Mouse (Mus musculus): ENCODE measurements around the gene Sstr3. TPM values are rescaled to one million over a fixed set of nuclear protein-coding genes. Genes with fewer than 3 reads are reported as not detected.

The Sstr3 gene
- polyA plus RNA-seq, 1 experiment = not detected

DNA sequence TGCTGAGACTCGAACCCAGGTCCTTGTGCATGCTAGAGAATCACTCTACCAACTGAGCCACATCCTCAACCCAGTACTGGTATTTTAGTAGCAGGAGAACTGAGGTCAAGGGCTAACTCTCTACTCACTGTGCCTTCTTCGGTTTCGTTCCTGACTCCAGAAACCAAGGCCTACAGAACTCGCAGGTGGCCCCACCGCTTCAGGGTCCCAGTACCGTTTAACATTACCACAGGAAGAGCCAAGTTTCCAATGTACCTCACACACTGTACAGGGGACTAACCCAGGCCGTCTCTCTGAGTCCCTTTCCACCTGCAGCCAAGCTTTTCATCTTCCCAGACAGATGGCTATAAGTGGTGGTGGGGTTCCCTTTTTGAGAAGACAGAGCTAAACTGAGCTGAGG, 40.9 kb upstream of the Sstr3 start:
- peaks cover 20% of the 10 kb centered on the region for H3K27me3 ChIP-seq (replicated peaks)
- no peaks in the 10 kb centered on the region for H3K36me3 ChIP-seq (replicated peaks; ENCODE audit: low read length)
- no peak overlapping the region for H3K4me3 ChIP-seq (replicated peaks)
- peaks cover 61% of the 10 kb centered on the region for H3K4me1 ChIP-seq
- TF ChIP-seq FLI1 (IDR thresholded peaks at IDR 0.05; ENCODE audit: low read length) (no peak), GATA1 (IDR thresholded peaks at IDR 0.05; ENCODE audit: borderline replicate concordance, low read length) (no peak)
- H3K9me3 ChIP-seq = no peaks in the 10 kb centered on the region

DNA sequence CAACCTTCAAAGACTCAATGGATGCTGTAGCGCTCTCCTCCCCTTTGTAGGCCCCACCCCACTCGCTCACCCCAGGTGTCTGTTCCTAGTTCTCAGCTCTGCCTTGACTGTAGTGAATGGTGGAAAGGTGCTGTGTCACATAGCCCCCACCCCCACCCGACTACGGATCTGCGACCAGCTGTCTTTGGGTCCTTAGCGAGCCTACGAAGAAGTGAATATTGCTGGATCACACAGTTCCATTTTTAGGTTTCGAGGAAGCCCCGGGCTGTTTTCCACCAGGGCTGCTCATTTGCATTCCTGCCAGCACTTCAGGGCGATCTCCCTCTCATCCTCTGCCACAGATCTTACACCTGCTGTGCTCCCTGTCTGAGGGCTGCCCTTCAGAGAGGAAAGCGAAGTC, 38.9 kb upstream of the Sstr3 start:
- H3K4me3 ChIP-seq (replicated peaks) = no peak overlapping the region
- TF ChIP-seq FLI1 (IDR thresholded peaks at IDR 0.05; ENCODE audit: low read length) (no peak), GATA1 (IDR thresholded peaks at IDR 0.05; ENCODE audit: borderline replicate concordance, low read length) (no peak)
- no peaks in the 10 kb centered on the region for H3K9me3 ChIP-seq
- H3K36me3 ChIP-seq (replicated peaks; ENCODE audit: low read length) = peaks cover 2% of the 10 kb centered on the region
- H3K4me1 ChIP-seq = peaks cover 56% of the 10 kb centered on the region
- peaks cover 20% of the 10 kb centered on the region for H3K27me3 ChIP-seq (replicated peaks)

DNA sequence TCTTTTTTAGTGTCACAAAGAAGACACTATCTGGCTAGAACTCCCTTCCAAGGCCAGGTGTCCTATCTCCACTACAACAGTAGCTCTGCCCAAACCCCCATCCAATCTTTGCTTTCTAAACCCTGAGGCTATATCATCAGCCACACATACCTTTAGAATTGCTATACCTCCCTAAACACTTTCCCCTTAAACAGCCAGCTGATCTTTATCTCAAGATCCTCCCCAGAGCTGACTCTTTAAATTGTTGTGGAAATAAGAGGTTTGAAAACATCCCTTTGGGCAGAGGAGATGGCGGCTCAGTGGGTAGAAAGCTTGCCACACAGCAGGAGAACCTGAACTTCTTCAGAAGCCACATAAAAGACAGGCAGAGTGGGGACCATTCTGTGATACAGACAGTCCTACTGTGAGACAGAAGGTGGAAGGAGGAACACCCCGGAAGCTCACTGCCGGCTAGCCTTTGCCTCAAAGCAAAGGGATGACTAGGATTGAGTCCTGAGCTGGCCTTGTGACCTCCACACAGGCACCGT, 31.9 kb upstream of the Sstr3 start:
- Histone ChIP-seq H3K27me3 (replicated peaks) (no peaks in the 10 kb centered on the region), H3K4me1 (peaks cover 69% of the 10 kb centered on the region), H3K9me3 (0 out of 2 replicates have a peak, but pooled peaks cover 5% of the 10 kb centered on the region), H3K4me3 (replicated peaks) (no peak overlapping the region), H3K36me3 (replicated peaks; ENCODE audit: low read length) (peaks cover 22% of the 10 kb centered on the region)
- no peak for TF ChIP-seq GATA1 (IDR thresholded peaks at IDR 0.05; ENCODE audit: borderline replicate concordance, low read length)
- no peak for TF ChIP-seq FLI1 (IDR thresholded peaks at IDR 0.05; ENCODE audit: low read length)

GRCm38 (mm10) chr15:78572658-78573397, 28.3 kb upstream of the Sstr3 start, which contains the start of gene Rac2:
TSS of gene Rac2 (minus strand) at chr15:78572783.
- H3K4me3 ChIP-seq (replicated peaks) = peak within 1 kb of the TSS; percentile 98
- no peak for TF ChIP-seq FLI1 (IDR thresholded peaks at IDR 0.05; ENCODE audit: low read length)
- TF ChIP-seq GATA1 (IDR thresholded peaks at IDR 0.05; ENCODE audit: borderline replicate concordance, low read length) = no peak
- H3K27me3 ChIP-seq (replicated peaks) = no peaks in the 10 kb centered on the region
- peaks cover 50% of the 10 kb centered on the region for H3K36me3 ChIP-seq (replicated peaks; ENCODE audit: low read length)
- peaks cover 79% of the 10 kb centered on the region for H3K4me1 ChIP-seq
- 0 out of 2 replicates have a peak, but pooled peaks cover 5% of the 10 kb centered on the region for H3K9me3 ChIP-seq

DNA sequence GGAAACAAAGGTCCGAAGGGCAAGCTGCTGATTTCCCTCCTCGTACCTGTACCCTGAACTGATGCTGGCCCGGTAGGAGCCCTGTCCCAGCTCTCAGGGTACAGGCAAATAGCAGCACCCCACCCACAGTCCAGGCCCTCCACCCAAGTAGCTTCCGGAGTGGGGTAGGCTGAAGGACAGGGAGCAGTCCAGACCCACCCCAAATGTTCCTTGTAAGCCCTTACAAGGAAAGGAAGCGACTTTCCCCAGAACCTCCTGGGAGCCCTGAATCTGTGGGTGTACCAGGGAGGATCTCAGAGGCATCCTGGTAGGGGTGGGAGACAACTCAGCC, 27.8 kb upstream of the Sstr3 start:
- TF ChIP-seq FLI1 (IDR thresholded peaks at IDR 0.05; ENCODE audit: low read length) (no peak), GATA1 (IDR thresholded peaks at IDR 0.05; ENCODE audit: borderline replicate concordance, low read length) (no peak)
- H3K4me1 ChIP-seq = peaks cover 81% of the 10 kb centered on the region
- H3K27me3 ChIP-seq (replicated peaks) = no peaks in the 10 kb centered on the region

DNA sequence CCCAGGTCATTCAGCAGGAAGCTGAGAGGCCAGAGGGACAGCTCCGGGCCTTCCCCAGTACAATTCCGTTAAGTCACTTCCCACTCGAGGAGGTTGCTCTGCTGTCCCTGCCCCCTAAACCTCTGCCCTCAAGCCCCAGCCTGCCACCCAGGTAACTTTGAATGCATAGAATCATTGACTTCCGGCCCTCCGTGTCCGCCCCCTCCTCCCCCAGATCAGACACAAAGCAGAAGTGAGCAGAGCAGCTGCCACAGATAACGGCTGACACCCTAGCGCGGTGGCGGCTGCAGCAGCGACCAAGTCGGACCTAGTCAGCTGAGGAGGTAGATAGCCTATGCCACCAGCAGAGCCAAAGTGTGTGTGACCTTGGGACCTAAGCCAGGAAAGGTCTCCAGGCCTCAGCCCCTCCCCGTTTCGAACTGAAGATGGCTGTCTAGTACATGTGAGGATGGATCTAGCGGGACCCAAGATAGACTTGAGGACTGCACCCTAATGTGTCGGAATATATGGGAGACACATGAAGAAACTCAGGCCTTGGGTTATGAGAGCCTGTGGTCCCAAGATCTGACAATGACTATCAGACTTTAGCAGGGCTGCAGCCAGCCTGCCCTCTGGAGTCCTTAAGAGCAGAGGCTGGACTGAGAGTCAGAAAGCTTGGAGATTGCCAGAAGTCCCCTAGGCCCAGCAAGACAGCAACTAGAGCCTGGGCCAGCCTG, 27.2 kb upstream of the Sstr3 start:
- no peaks in the 10 kb centered on the region for H3K27me3 ChIP-seq (replicated peaks)
- TF ChIP-seq FLI1 (IDR thresholded peaks at IDR 0.05; ENCODE audit: low read length) (no peak), GATA1 (IDR thresholded peaks at IDR 0.05; ENCODE audit: borderline replicate concordance, low read length) (0 out of 3 replicates have a peak, but pooled peaks have one; percentile 43)
- 0 out of 2 replicates have a peak, but pooled peaks cover 5% of the 10 kb centered on the region for H3K9me3 ChIP-seq
- H3K4me1 ChIP-seq = peaks cover 87% of the 10 kb centered on the region
- H3K36me3 ChIP-seq (replicated peaks; ENCODE audit: low read length) = peaks cover 59% of the 10 kb centered on the region
- H3K4me3 ChIP-seq (replicated peaks) = peak overlapping the region; percentile 98

More for the DNA sequence above, 27.8 kb upstream of the Sstr3 start:
- Histone ChIP-seq H3K36me3 (replicated peaks; ENCODE audit: low read length) (peaks cover 54% of the 10 kb centered on the region), H3K4me3 (replicated peaks) (peak overlapping the region; percentile 98), H3K9me3 (0 out of 2 replicates have a peak, but pooled peaks cover 5% of the 10 kb centered on the region)

DNA sequence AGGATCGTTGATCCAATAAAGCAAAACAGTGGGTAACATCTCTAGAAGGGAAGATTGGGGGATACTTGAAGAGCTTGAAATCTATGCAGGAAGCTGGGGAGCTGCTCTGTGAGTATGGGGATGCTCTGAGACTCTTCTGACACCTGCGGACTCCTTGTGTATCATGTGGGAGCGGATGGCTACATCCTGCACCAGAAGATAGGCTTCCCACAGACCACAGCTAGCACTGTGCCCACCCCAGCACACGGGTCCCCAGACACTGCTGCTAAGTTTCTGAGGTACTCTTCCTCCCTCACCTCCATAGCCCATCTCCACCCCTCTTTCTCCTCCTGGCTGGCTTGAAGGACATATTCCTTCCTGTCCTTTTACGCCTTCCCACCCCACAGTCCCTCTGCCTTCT, 25.7 kb upstream of the Sstr3 start:
- H3K36me3 ChIP-seq (replicated peaks; ENCODE audit: low read length) = peaks cover 71% of the 10 kb centered on the region
- H3K4me1 ChIP-seq = peaks cover 93% of the 10 kb centered on the region
- no peaks in the 10 kb centered on the region for H3K27me3 ChIP-seq (replicated peaks)
- H3K4me3 ChIP-seq (replicated peaks) = peak overlapping the region; percentile 98
- 0 out of 2 replicates have a peak, but pooled peaks cover 5% of the 10 kb centered on the region for H3K9me3 ChIP-seq
- TF ChIP-seq FLI1 (IDR thresholded peaks at IDR 0.05; ENCODE audit: low read length) (no peak), GATA1 (IDR thresholded peaks at IDR 0.05; ENCODE audit: borderline replicate concordance, low read length) (no peak)

GRCm38 (mm10) chr15:78567608-78568120, 23.2 kb upstream of the Sstr3 start:
- TF ChIP-seq GATA1 (IDR thresholded peaks at IDR 0.05; ENCODE audit: borderline replicate concordance, low read length) = no peak
- TF ChIP-seq FLI1 (IDR thresholded peaks at IDR 0.05; ENCODE audit: low read length) = no peak
- H3K4me3 ChIP-seq (replicated peaks) = no peak overlapping the region
- peaks cover 84% of the 10 kb centered on the region for H3K36me3 ChIP-seq (replicated peaks; ENCODE audit: low read length)

DNA sequence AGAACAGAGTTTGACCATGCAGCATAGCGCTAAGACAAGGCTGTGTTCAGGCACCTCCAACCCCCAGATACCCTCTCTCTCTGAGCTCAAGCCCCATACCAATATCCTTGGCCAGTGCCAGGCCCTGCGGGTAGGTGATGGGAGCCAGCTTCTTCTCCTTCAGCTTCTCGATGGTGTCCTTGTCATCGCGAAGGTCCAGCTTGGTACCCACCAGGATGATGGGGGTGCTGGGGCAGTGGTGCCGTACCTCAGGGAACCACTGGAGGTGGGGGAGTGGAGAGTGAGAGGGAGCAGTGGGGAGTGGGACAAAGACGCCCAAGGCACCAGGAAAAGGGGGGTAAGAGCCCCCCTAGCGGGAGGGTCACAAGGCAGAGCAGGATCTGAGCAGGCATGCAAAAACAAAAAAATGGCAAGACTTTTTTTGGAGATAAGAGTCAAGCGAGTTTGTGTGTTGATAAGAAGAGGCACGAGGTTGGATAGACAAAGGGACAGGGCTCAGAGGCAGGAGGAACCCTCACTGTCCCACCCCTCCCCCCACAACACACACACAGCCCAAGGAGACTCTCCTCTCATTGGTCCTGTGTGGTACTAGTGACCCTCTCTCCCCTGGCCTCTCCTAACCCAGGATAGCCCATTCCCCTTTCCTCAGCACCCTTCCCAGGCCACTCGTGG, 20.4 kb upstream of the Sstr3 start:
- Histone ChIP-seq H3K36me3 (replicated peaks; ENCODE audit: low read length) (peaks cover 95% of the 10 kb centered on the region), H3K27me3 (replicated peaks) (no peaks in the 10 kb centered on the region), H3K4me1 (peaks cover 91% of the 10 kb centered on the region), H3K9me3 (no peaks in the 10 kb centered on the region), H3K4me3 (replicated peaks) (peak overlapping the region; percentile 84)
- TF ChIP-seq FLI1 (IDR thresholded peaks at IDR 0.05; ENCODE audit: low read length) (no peak), GATA1 (IDR thresholded peaks at IDR 0.05; ENCODE audit: borderline replicate concordance, low read length) (no peak)

More at GRCm38 (mm10) chr15:78567608-78568120, 23.2 kb upstream of the Sstr3 start:
- Histone ChIP-seq H3K9me3 (no peaks in the 10 kb centered on the region), H3K27me3 (replicated peaks) (no peaks in the 10 kb centered on the region), H3K4me1 (peaks cover 100% of the 10 kb centered on the region)

Measured in megakaryocyte, embryonic 14.5 days (primary cell).